Mouse (Mus musculus): ENCODE data around the gene Slc5a10. TPM values are rescaled to one million over a fixed set of nuclear protein-coding genes. Genes with fewer than 3 reads are reported as not detected.
A peak's percentile ranks its signal among the peaks of the same experiment; 100 is the strongest.

Gene Slc5a10
- polyA plus RNA-seq, 1 experiment from 2014 or later, result not detected

DNA sequence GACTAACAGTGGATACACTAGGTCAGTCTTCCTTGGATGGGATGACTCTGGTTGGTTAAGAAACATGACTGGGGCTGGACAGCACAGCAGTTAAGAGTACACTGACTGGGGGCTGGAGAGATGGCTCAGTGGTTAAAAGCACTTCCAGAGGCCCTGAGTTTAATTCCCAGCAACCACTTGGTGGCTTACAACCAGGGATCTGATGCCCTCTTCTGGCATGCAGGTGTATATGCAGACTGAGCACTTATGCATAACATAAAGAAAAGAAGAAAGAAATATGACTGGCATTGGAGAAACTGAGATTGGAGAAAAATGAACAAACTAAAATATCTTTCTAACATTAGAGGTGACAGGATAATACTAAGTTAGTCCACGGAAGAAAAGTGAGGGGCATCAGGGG lies 19.9 kb upstream of the Slc5a10 start:
- Histone ChIP-seq H3K36me3 (replicated peaks; ENCODE audit: control insufficient read depth, insufficient read depth) (peaks cover 99% of the 10 kb centered on the region), H3K27ac (no peak overlapping the region), H3K4me1 (replicated peaks; ENCODE audit: control insufficient read depth, insufficient read depth, low read length) (no peaks in the 10 kb centered on the region), H3K4me3 (replicated peaks; ENCODE audit: low read length) (no peak overlapping the region), H3K4me2 (replicated peaks) (no peak overlapping the region), H3K27me3 (ENCODE audit: control insufficient read depth, insufficient read depth, low read length) (no peaks in the 10 kb centered on the region), H3K9me3 (ENCODE audit: control insufficient read depth, low read length) (0 out of 2 replicates have a peak, but pooled peaks cover 4% of the 10 kb centered on the region), H3K9ac (no peak overlapping the region)
- ATAC-seq (ENCODE audit: low FRiP score), result no peak
- 100% methylated on average over 1 of the region's 1 CpGs for WGBS
- DNase-seq (ENCODE audit: low spot score), result no peak

DNA sequence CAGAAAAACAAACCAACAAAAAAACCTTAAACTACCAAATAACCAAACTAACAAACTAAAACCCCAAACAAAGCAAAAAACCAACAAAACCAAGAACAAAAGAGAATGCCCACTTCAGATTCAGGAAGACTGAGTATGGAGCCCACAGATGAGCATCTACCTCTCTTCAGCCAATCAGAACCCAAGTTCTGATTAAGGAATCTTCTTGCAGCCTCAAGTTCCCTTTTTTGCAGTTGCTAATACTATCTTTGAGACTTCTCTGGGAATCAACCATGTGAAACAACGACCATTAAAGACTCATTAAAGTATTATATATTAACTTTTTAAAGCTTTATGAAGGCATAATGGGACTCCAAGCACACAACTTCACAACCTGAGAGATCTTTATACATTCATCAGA lies 16.7 kb upstream of the Slc5a10 start:
- WGBS, result 94% methylated on average over 1 of the region's 1 CpGs
- 0 out of 2 replicates have a peak, but pooled peaks cover 4% of the 10 kb centered on the region for H3K9me3 ChIP-seq (ENCODE audit: control insufficient read depth, low read length)
- H3K36me3 ChIP-seq (replicated peaks; ENCODE audit: control insufficient read depth, insufficient read depth), result peaks cover 99% of the 10 kb centered on the region
- H3K4me2 ChIP-seq (replicated peaks), result no peak overlapping the region
- H3K27ac ChIP-seq, result no peak overlapping the region
- no peak for ATAC-seq (ENCODE audit: low FRiP score)
- H3K4me1 ChIP-seq (replicated peaks; ENCODE audit: control insufficient read depth, insufficient read depth, low read length), result no peaks in the 10 kb centered on the region
- H3K27me3 ChIP-seq (ENCODE audit: control insufficient read depth, insufficient read depth, low read length), result no peaks in the 10 kb centered on the region
- H3K9ac ChIP-seq, result no peak overlapping the region
- no peak for DNase-seq (ENCODE audit: low spot score)
- H3K4me3 ChIP-seq (replicated peaks; ENCODE audit: low read length), result no peak overlapping the region

DNA sequence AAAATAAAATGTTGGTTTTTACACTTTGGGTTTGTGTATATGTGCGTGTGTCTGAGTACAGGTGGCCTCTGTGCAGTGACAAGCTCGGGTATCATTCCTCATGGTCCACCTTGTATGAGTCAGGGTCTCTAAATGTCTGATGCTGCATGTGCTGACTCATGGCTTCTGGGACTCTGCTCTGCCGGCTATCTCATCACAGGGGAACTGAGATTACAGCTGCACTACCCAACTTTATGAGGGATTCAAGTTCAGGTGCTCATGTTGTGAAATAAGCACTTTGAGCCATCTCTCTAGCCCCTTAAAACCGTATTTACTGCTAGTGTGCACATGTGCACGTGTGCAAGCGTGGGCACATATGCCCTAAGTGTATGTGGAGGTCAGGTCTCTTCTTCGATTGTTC lies 12.0 kb upstream of the Slc5a10 start:
- H3K4me2 ChIP-seq (replicated peaks), result no peak overlapping the region
- no peak overlapping the region for H3K9ac ChIP-seq
- 92% methylated on average over 7 of the region's 7 CpGs for WGBS
- no peaks in the 10 kb centered on the region for H3K4me1 ChIP-seq (replicated peaks; ENCODE audit: control insufficient read depth, insufficient read depth, low read length)
- H3K36me3 ChIP-seq (replicated peaks; ENCODE audit: control insufficient read depth, insufficient read depth), result peaks cover 96% of the 10 kb centered on the region
- no peaks in the 10 kb centered on the region for H3K27me3 ChIP-seq (ENCODE audit: control insufficient read depth, insufficient read depth, low read length)
- no peak overlapping the region for H3K27ac ChIP-seq
- no peak overlapping the region for H3K4me3 ChIP-seq (replicated peaks; ENCODE audit: low read length)
- H3K9me3 ChIP-seq (ENCODE audit: control insufficient read depth, low read length), result no peaks in the 10 kb centered on the region
- ATAC-seq (ENCODE audit: low FRiP score) (no peak), DNase-seq (ENCODE audit: low spot score) (no peak)

DNA sequence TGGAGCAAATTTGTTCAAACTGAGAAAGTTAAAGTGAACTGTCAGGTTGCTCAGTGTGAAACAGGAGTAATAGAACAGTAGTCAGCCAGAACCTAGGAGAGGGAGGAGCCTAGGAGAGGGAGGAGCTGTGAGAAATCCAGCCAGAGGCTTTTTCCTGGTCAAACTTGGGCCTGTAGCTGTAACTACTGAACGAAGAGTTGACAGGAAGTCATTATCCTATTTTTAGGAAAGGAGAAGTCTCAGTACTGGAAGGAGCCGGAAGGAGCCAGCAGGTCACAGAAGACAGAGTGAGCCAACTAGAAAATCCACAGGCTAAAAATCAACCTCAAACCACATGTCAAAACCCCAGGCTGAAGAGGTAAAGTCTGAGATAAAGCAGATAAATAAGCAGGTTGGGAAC lies 7.4 kb upstream of the Slc5a10 start:
- H3K4me3 ChIP-seq (replicated peaks; ENCODE audit: low read length), result no peak overlapping the region
- H3K9me3 ChIP-seq (ENCODE audit: control insufficient read depth, low read length), result no peaks in the 10 kb centered on the region
- no peaks in the 10 kb centered on the region for H3K27me3 ChIP-seq (ENCODE audit: control insufficient read depth, insufficient read depth, low read length)
- DNase-seq (ENCODE audit: low spot score) (no peak), ATAC-seq (ENCODE audit: low FRiP score) (no peak)
- H3K9ac ChIP-seq, result no peak overlapping the region
- WGBS, result 81% methylated on average over 2 of the region's 2 CpGs
- peaks cover 63% of the 10 kb centered on the region for H3K36me3 ChIP-seq (replicated peaks; ENCODE audit: control insufficient read depth, insufficient read depth)
- no peaks in the 10 kb centered on the region for H3K4me1 ChIP-seq (replicated peaks; ENCODE audit: control insufficient read depth, insufficient read depth, low read length)
- no peak overlapping the region for H3K4me2 ChIP-seq (replicated peaks)
- no peak overlapping the region for H3K27ac ChIP-seq

DNA sequence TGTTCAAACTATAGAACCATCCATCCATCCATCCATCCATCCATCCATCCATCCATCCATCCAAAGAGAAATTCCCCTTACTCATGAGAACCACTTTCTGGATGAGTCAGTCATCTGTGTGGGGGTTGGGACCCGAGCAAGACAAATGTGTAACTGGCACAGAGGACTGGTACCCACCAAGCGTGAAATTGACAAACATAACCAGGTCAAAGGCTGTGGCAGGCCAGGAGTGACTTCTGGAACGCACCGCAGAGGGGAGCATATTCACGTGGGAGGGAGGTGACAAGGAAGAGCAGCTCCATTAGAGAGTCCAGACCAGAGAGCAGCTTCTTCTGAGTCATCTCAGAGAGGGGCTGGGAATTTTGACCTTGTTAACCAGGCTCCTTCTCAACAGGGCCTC lies 1.5 kb upstream of the Slc5a10 start:
- no peak for ATAC-seq (ENCODE audit: low FRiP score)
- no peak for DNase-seq (ENCODE audit: low spot score)
- H3K9ac ChIP-seq, result no peak overlapping the region
- 0 out of 2 replicates have a peak, but pooled peaks cover 8% of the 10 kb centered on the region for H3K36me3 ChIP-seq (replicated peaks; ENCODE audit: control insufficient read depth, insufficient read depth)
- H3K9me3 ChIP-seq (ENCODE audit: control insufficient read depth, low read length), result no peaks in the 10 kb centered on the region
- WGBS, result 55% methylated on average over 5 of the region's 5 CpGs
- no peak overlapping the region for H3K27ac ChIP-seq
- H3K4me3 ChIP-seq (replicated peaks; ENCODE audit: low read length), result no peak overlapping the region
- H3K4me2 ChIP-seq (replicated peaks), result no peak overlapping the region
- no peaks in the 10 kb centered on the region for H3K27me3 ChIP-seq (ENCODE audit: control insufficient read depth, insufficient read depth, low read length)
- H3K4me1 ChIP-seq (replicated peaks; ENCODE audit: control insufficient read depth, insufficient read depth, low read length), result no peaks in the 10 kb centered on the region

DNA sequence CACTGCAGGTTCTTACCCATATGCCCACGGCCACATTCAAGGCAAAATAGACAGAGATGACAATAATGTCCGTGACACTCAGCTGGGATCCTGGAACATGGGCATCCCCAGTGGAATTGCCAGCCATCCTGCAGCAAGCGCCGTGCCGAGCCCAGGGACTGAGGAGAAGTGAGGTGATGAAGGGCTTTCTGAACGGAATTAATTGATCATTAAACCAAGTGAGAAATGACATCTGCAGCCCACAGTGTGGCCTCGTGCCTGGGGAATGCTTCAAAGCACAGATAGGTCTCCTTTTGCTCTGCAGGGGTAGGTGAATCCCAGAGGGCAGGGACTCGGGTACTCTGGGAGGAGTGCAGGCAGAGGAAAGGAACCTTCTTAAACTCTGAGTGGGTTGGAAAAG lies 800 bp downstream of the Slc5a10 start:
- Histone ChIP-seq H3K9me3 (ENCODE audit: control insufficient read depth, low read length) (no peaks in the 10 kb centered on the region), H3K27ac (no peak overlapping the region), H3K4me1 (replicated peaks; ENCODE audit: control insufficient read depth, insufficient read depth, low read length) (no peaks in the 10 kb centered on the region), H3K27me3 (ENCODE audit: control insufficient read depth, insufficient read depth, low read length) (no peaks in the 10 kb centered on the region), H3K9ac (no peak overlapping the region), H3K4me2 (replicated peaks) (no peak overlapping the region), H3K36me3 (replicated peaks; ENCODE audit: control insufficient read depth, insufficient read depth) (no peaks in the 10 kb centered on the region), H3K4me3 (replicated peaks; ENCODE audit: low read length) (no peak overlapping the region)
- 46% methylated on average over 8 of the region's 8 CpGs for WGBS
- DNase-seq (ENCODE audit: low spot score) (no peak), ATAC-seq (ENCODE audit: low FRiP score) (no peak)

DNA sequence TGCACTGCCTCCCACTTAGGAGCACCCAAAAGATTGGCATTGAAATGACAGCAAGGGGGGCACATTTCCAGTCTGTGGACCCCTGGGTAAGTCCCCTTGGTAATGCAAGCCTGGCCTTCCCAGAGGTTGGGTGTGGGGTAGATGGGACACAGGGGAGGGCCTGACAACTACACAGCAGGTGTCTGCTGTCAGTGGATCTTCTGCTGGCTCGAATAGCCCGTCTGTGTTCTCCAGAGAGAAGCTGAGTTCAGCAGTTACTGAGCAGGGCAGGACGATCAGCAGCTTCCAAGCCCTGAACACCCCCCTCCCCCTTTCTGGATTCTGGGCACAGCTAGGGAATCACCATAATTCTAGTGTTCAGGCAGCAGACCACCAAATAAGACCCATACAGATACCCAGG lies 1.2 kb downstream of the Slc5a10 start:
- Histone ChIP-seq H3K36me3 (replicated peaks; ENCODE audit: control insufficient read depth, insufficient read depth) (no peaks in the 10 kb centered on the region), H3K9ac (no peak overlapping the region), H3K9me3 (ENCODE audit: control insufficient read depth, low read length) (no peaks in the 10 kb centered on the region), H3K4me3 (replicated peaks; ENCODE audit: low read length) (no peak overlapping the region), H3K27me3 (ENCODE audit: control insufficient read depth, insufficient read depth, low read length) (no peaks in the 10 kb centered on the region), H3K4me1 (replicated peaks; ENCODE audit: control insufficient read depth, insufficient read depth, low read length) (no peaks in the 10 kb centered on the region), H3K27ac (no peak overlapping the region), H3K4me2 (replicated peaks) (no peak overlapping the region)
- DNase-seq (ENCODE audit: low spot score), result no peak
- no peak for ATAC-seq (ENCODE audit: low FRiP score)
- WGBS, result 37% methylated on average over 3 of the region's 3 CpGs

DNA sequence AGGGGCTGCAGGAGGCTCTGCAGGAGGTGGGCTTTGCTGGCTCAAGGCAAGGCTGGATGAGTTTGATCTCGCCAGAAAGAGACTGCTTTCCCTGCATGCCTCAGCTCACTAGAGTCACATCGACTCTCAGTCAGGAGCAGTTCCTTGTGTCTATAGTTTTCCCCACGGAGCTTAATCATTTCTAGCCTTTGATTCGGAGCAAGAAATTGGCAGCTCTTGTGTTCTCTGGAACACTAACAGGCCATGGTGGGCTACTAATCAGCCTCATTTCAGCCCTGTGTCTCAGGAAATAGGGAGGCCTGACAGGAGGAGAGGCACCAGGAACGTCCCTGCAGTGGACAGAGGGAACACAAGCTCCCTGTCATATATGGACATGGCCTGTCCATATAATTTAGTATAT lies 2.6 kb downstream of the Slc5a10 start:
- no peak overlapping the region for H3K27ac ChIP-seq
- H3K4me2 ChIP-seq (replicated peaks), result no peak overlapping the region
- H3K9me3 ChIP-seq (ENCODE audit: control insufficient read depth, low read length), result no peaks in the 10 kb centered on the region
- DNase-seq (ENCODE audit: low spot score), result no peak
- H3K9ac ChIP-seq, result no peak overlapping the region
- H3K4me3 ChIP-seq (replicated peaks; ENCODE audit: low read length), result no peak overlapping the region
- WGBS, result 62% methylated on average over 5 of the region's 5 CpGs
- H3K27me3 ChIP-seq (ENCODE audit: control insufficient read depth, insufficient read depth, low read length), result no peaks in the 10 kb centered on the region
- no peak for ATAC-seq (ENCODE audit: low FRiP score)
- H3K36me3 ChIP-seq (replicated peaks; ENCODE audit: control insufficient read depth, insufficient read depth), result no peaks in the 10 kb centered on the region
- H3K4me1 ChIP-seq (replicated peaks; ENCODE audit: control insufficient read depth, insufficient read depth, low read length), result no peaks in the 10 kb centered on the region

DNA sequence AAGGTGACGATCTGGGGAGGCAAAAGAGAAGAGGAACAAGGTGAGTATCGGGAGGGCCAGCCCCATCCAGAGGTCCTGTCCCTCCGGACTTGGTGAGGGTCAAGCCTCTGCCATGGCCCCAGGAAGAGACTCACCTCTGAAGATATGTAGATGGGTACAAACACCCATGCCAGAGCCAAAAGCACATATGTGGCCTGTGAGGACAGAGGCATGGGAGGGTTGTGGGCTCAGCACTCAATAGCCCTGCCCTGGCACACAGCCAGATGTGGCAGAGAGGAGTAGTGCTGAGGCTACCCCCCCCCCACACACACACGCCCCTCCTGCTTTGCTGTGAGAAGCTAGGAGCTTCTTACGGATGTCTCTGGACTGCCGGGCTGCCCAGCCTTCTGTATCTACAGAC lies 5.5 kb downstream of the Slc5a10 start:
- H3K4me1 ChIP-seq (replicated peaks; ENCODE audit: control insufficient read depth, insufficient read depth, low read length), result no peaks in the 10 kb centered on the region
- no peak for DNase-seq (ENCODE audit: low spot score)
- no peak overlapping the region for H3K4me2 ChIP-seq (replicated peaks)
- no peak overlapping the region for H3K9ac ChIP-seq
- no peak overlapping the region for H3K27ac ChIP-seq
- H3K36me3 ChIP-seq (replicated peaks; ENCODE audit: control insufficient read depth, insufficient read depth), result no peaks in the 10 kb centered on the region
- no peak overlapping the region for H3K4me3 ChIP-seq (replicated peaks; ENCODE audit: low read length)
- no peaks in the 10 kb centered on the region for H3K9me3 ChIP-seq (ENCODE audit: control insufficient read depth, low read length)
- no peaks in the 10 kb centered on the region for H3K27me3 ChIP-seq (ENCODE audit: control insufficient read depth, insufficient read depth, low read length)
- WGBS, result 64% methylated on average over 6 of the region's 6 CpGs
- ATAC-seq (ENCODE audit: low FRiP score), result no peak

DNA sequence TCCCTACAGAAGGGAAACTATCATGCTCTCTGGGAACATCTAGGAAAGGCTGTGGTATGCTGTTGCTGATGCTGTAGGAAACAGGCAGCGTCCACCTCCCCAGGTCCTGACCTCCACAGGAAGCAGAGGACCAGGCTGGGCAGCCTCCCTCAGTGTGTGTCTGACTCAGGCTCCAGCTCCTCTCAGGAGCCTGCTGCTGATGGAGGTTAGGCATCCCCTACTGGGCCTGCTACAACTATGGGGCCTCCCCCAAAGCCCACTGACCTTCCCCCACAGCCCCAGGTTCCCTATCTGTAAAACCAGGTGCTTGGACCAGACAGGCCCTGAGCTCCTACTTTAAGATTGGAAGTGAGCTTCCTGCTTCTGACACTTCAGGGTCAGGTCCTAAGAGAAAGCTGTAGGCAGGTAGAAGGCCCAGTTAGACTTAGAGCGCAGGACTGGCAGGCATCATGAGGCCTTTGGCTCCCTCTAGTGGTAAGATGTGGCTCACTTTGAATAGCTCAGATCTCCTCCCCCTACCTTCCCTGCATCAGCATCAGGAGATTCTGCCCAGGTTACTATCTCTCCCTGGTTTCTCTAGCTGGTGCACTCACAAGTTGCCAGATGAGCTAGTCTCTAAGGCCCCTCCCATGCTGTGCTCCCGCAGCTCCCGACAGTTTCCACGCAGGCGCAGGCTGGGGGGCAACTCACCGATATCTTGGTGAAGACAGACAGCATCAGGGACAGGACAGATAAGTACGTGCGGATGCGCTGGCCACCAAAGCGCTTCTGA lies 6.1 kb downstream of the Slc5a10 start:
- 46% methylated on average over 11 of the region's 11 CpGs for WGBS
- ATAC-seq (ENCODE audit: low FRiP score) (peak; percentile 87), DNase-seq (ENCODE audit: low spot score) (peak; percentile 96)
- Histone ChIP-seq H3K4me3 (replicated peaks; ENCODE audit: low read length) (no peak overlapping the region), H3K27ac (no peak overlapping the region), H3K4me1 (replicated peaks; ENCODE audit: control insufficient read depth, insufficient read depth, low read length) (no peaks in the 10 kb centered on the region), H3K27me3 (ENCODE audit: control insufficient read depth, insufficient read depth, low read length) (no peaks in the 10 kb centered on the region), H3K9me3 (ENCODE audit: control insufficient read depth, low read length) (no peaks in the 10 kb centered on the region), H3K9ac (no peak overlapping the region; the same call in 1 of the 2 replicates), H3K4me2 (replicated peaks) (no peak overlapping the region), H3K36me3 (replicated peaks; ENCODE audit: control insufficient read depth, insufficient read depth) (no peaks in the 10 kb centered on the region)
